Mouse (Mus musculus) liver, embryonic 15.5 days (tissue): ENCODE results near the gene Casp7. TPM values are rescaled to one million over a fixed set of nuclear protein-coding genes. Genes with fewer than 3 reads are reported as not detected.
A peak's percentile ranks its signal among the peaks of the same experiment; 100 is the strongest.

Experiments
- ATAC-seq: fragments of 200-750 bp; cut with Nextera tagmentation; 2 replicates; pipeline ENCODE4 v1.8.0; 2017; ENCODE audit warnings: moderate number of reproducible peaks, mild to moderate bottlenecking, moderate library complexity; ENCODE audit not compliant: insufficient read depth
- H3K27ac ChIP-seq: fragments of 300-500 bp; sonication (generic); replicated peaks from 2 replicates; pipeline ENCODE4 v1.5.1; 2015; ENCODE audit warnings: mild to moderate bottlenecking, inconsistent platforms
- H3K27me3 ChIP-seq: fragments of 300-500 bp; sonication (generic); 2 replicates; pipeline ENCODE4 v1.6.1; 2015; ENCODE audit warnings: mild to moderate bottlenecking, inconsistent platforms
- H3K36me3 ChIP-seq: fragments of 300-500 bp; sonication (generic); replicated peaks from 2 replicates; pipeline ENCODE4 v1.6.1; 2015; ENCODE audit warnings: moderate library complexity, mild to moderate bottlenecking, inconsistent platforms
- H3K4me1 ChIP-seq: fragments of 300-500 bp; sonication (generic); replicated peaks from 2 replicates; pipeline ENCODE4 v1.6.1; 2015; ENCODE audit warnings: inconsistent platforms
- H3K4me2 ChIP-seq: fragments of 300-500 bp; sonication (generic); 2 replicates; pipeline ENCODE4 v1.6.1; 2015; ENCODE audit warnings: moderate library complexity, mild to moderate bottlenecking, inconsistent platforms
- H3K4me3 ChIP-seq: fragments of 300-500 bp; sonication (generic); replicated peaks from 2 replicates; pipeline ENCODE4 v1.5.1; 2015; ENCODE audit warnings: mild to moderate bottlenecking, inconsistent platforms
- H3K9ac ChIP-seq: fragments of 300-500 bp; sonication (generic); 2 replicates; pipeline ENCODE4 v1.6.1; 2015; ENCODE audit warnings: moderate library complexity, mild to moderate bottlenecking, inconsistent platforms
- H3K9me3 ChIP-seq: fragments of 300-500 bp; sonication (generic); replicated peaks from 2 replicates; pipeline ENCODE4 v1.6.1; 2016; ENCODE audit warnings: inconsistent platforms
- WGBS: fragments of 180-500 bp; shearing (Covaris S2); methylation state at CpG from one replicate; pipeline ENCODE4 v1.1.7; 2015; ENCODE audit warnings: mixed read lengths; ENCODE audit not compliant: insufficient replicate concordance; 5-methylcytosine and 5-hydroxymethylcytosine counted together
- polyA plus RNA-seq: library from polyadenylated mRNA; unstranded; fragments of >200 nt; fragmentation: Nextera tagmentation; extraction: Ambion mirVana; gene quantifications from 2 replicates; pipeline ENCODE4 v1.2.1, GENCODE M21; 2015

Gene Casp7
- polyA plus RNA-seq, 1 experiment from 2014 or later = 13.0 TPM

- H3K27me3 ChIP-seq = peaks cover 5% of the 10 kb centered on the region; the same call in 1 of the 2 replicates
- WGBS = 79% methylated on average over 5 of the region's 5 CpGs
- no peak overlapping the region for H3K4me2 ChIP-seq
- no peak overlapping the region for H3K9ac ChIP-seq
- H3K9me3 ChIP-seq = no peaks in the 10 kb centered on the region
- H3K27ac ChIP-seq = no peak overlapping the region
- H3K4me1 ChIP-seq = peaks cover 40% of the 10 kb centered on the region
- no peak for ATAC-seq
- no peaks in the 10 kb centered on the region for H3K36me3 ChIP-seq
- no peak overlapping the region for H3K4me3 ChIP-seq
Measured at GRCm38 (mm10) chr19:56385546-56385945, 11.4 kb upstream of the Casp7 start.

GRCm38 (mm10) chr19:56386095-56386494 is 10.8 kb upstream of the Casp7 start:
- WGBS = 75% methylated on average over 10 of the region's 10 CpGs
- Histone ChIP-seq H3K36me3 (no peaks in the 10 kb centered on the region), H3K27ac (no peak overlapping the region), H3K27me3 (peaks cover 5% of the 10 kb centered on the region; the same call in 1 of the 2 replicates), H3K9ac (no peak overlapping the region), H3K9me3 (no peaks in the 10 kb centered on the region), H3K4me2 (no peak overlapping the region), H3K4me1 (peaks cover 40% of the 10 kb centered on the region), H3K4me3 (no peak overlapping the region)
- no peak for ATAC-seq

- Histone ChIP-seq H3K27me3 (no peaks in the 10 kb centered on the region), H3K9me3 (no peaks in the 10 kb centered on the region), H3K4me3 (no peak overlapping the region), H3K4me1 (peaks cover 46% of the 10 kb centered on the region), H3K27ac (no peak overlapping the region; the same call in 1 of the 2 replicates), H3K9ac (no peak overlapping the region), H3K4me2 (no peak overlapping the region), H3K36me3 (no peaks in the 10 kb centered on the region)
- ATAC-seq = no peak
- 57% methylated on average over 4 of the region's 4 CpGs for WGBS
Measured at GRCm38 (mm10) chr19:56387726-56388302, 9.1 kb upstream of the Casp7 start.

GRCm38 (mm10) chr19:56389176-56389575 is 7.8 kb upstream of the Casp7 start:
- H3K27ac ChIP-seq = no peak overlapping the region
- ATAC-seq = no peak
- H3K4me2 ChIP-seq = no peak overlapping the region
- H3K27me3 ChIP-seq = no peaks in the 10 kb centered on the region
- no peaks in the 10 kb centered on the region for H3K9me3 ChIP-seq
- H3K4me3 ChIP-seq = no peak overlapping the region
- no peaks in the 10 kb centered on the region for H3K36me3 ChIP-seq
- peaks cover 57% of the 10 kb centered on the region for H3K4me1 ChIP-seq
- 71% methylated on average over 11 of the region's 11 CpGs for WGBS
- H3K9ac ChIP-seq = no peak overlapping the region

- peak within 1 kb of the TSS; percentile 91 for H3K27ac ChIP-seq
- H3K9me3 ChIP-seq = no peaks in the 10 kb centered on the region
- H3K27me3 ChIP-seq = no peaks in the 10 kb centered on the region
- H3K4me1 ChIP-seq = peaks cover 64% of the 10 kb centered on the region
- no peak within 1 kb of the TSS for H3K9ac ChIP-seq
- ATAC-seq = no peak
- 0 out of 2 replicates have a peak within 1 kb of the TSS, but pooled peaks have one; percentile 68 for H3K4me2 ChIP-seq
- H3K4me3 ChIP-seq = no peak within 1 kb of the TSS
- 74% methylated on average over 11 of the region's 11 CpGs for WGBS
- no peaks in the 10 kb centered on the region for H3K36me3 ChIP-seq
Measured at GRCm38 (mm10) chr19:56389879-56390278, 7.0 kb upstream of the Casp7 start, which contains the start of gene Nrap. TSS of gene Nrap (minus strand) at chr19:56390037.

GRCm38 (mm10) chr19:56391307-56392046 is 5.5 kb upstream of the Casp7 start:
- H3K27me3 ChIP-seq = no peaks in the 10 kb centered on the region
- H3K4me2 ChIP-seq = peak overlapping the region; percentile 68
- H3K36me3 ChIP-seq = no peaks in the 10 kb centered on the region
- peak overlapping the region; percentile 91 for H3K27ac ChIP-seq
- no peaks in the 10 kb centered on the region for H3K9me3 ChIP-seq
- peaks cover 80% of the 10 kb centered on the region for H3K4me1 ChIP-seq
- WGBS = 14% methylated on average over 6 of the region's 6 CpGs
- H3K9ac ChIP-seq = peak overlapping the region; percentile 49
- ATAC-seq = peak; percentile 99
- peak overlapping the region; percentile 28; the same call in 1 of the 2 replicates for H3K4me3 ChIP-seq

GRCm38 (mm10) chr19:56393311-56393866 is 3.5 kb upstream of the Casp7 start:
- WGBS = 51% methylated on average over 9 of the region's 9 CpGs
- ATAC-seq = no peak
- Histone ChIP-seq H3K9ac (no peak overlapping the region), H3K27me3 (no peaks in the 10 kb centered on the region), H3K36me3 (no peaks in the 10 kb centered on the region), H3K4me3 (no peak overlapping the region), H3K4me1 (peaks cover 87% of the 10 kb centered on the region), H3K4me2 (no peak overlapping the region), H3K27ac (peak overlapping the region; percentile 9; the same call in 1 of the 2 replicates), H3K9me3 (no peaks in the 10 kb centered on the region)

- Histone ChIP-seq H3K9ac (no peak overlapping the region), H3K9me3 (no peaks in the 10 kb centered on the region), H3K27me3 (no peaks in the 10 kb centered on the region), H3K36me3 (no peaks in the 10 kb centered on the region), H3K4me1 (peaks cover 94% of the 10 kb centered on the region), H3K4me2 (no peak overlapping the region), H3K4me3 (no peak overlapping the region), H3K27ac (peak overlapping the region; percentile 39; the same call in 1 of the 2 replicates)
- no peak for ATAC-seq
- WGBS = 66% methylated on average over 16 of the region's 16 CpGs
Measured at GRCm38 (mm10) chr19:56395183-56395935, 1.6 kb upstream of the Casp7 start.

- H3K4me3 ChIP-seq = peak overlapping the region; percentile 78
- no peaks in the 10 kb centered on the region for H3K36me3 ChIP-seq
- H3K9ac ChIP-seq = peak overlapping the region; percentile 80; the same call in 1 of the 2 replicates
- peaks cover 90% of the 10 kb centered on the region for H3K4me1 ChIP-seq
- peak overlapping the region; percentile 98 for H3K4me2 ChIP-seq
- ATAC-seq = no peak
- no peaks in the 10 kb centered on the region for H3K27me3 ChIP-seq
- no peaks in the 10 kb centered on the region for H3K9me3 ChIP-seq
- WGBS = 13% methylated on average over 12 of the region's 12 CpGs
- peak overlapping the region; percentile 79; the same call in 1 of the 2 replicates for H3K27ac ChIP-seq
Measured at GRCm38 (mm10) chr19:56396227-56396626, 702 bp upstream of the Casp7 start.

GRCm38 (mm10) chr19:56397663-56398527 is 966 bp downstream of the Casp7 start:
- H3K4me3 ChIP-seq = peak overlapping the region; percentile 78
- H3K9me3 ChIP-seq = no peaks in the 10 kb centered on the region
- no peaks in the 10 kb centered on the region for H3K27me3 ChIP-seq
- ATAC-seq = no peak
- H3K36me3 ChIP-seq = no peaks in the 10 kb centered on the region
- peak overlapping the region; percentile 80 for H3K9ac ChIP-seq
- peak overlapping the region; percentile 98 for H3K4me2 ChIP-seq
- WGBS = 10% methylated on average over 11 of the region's 11 CpGs
- peak overlapping the region; percentile 79 for H3K27ac ChIP-seq
- peaks cover 76% of the 10 kb centered on the region for H3K4me1 ChIP-seq
